Mouse (Mus musculus) megakaryocyte progenitor cell, adult 5-6 weeks (primary cell): ENCODE measurements around the gene Cntfr. TPM values are rescaled to one million over a fixed set of nuclear protein-coding genes. Genes with fewer than 3 reads are reported as not detected.

Source experiments
- ATAC-seq: replicated peaks from 2 replicates; pipeline ENCODE4 v1.8.0; 2016; ENCODE audit warnings: mild to moderate bottlenecking, moderate TSS enrichment, inconsistent platforms; ENCODE audit not compliant: poor library complexity
- total RNA-seq, 2 experiments: library from RNA; stranded (forward) in 1 of 2; stranded (reverse) in 1 of 2; fragments of 157-497, 149-512 nt in 1 of 2; fragments of 200-1000 nt in 1 of 2; gene quantifications; 2 replicates each; pipeline versions ENCODE4 v1.2.3 to v1.2.4; 2015 to 2017

Gene Cntfr
- total RNA-seq, 2 experiments from 2014 or later = not detected

GRCm38 (mm10) chr4:41618916-41619746 is 77.8 kb downstream of the Cntfr start:
- no peak for ATAC-seq

DNA sequence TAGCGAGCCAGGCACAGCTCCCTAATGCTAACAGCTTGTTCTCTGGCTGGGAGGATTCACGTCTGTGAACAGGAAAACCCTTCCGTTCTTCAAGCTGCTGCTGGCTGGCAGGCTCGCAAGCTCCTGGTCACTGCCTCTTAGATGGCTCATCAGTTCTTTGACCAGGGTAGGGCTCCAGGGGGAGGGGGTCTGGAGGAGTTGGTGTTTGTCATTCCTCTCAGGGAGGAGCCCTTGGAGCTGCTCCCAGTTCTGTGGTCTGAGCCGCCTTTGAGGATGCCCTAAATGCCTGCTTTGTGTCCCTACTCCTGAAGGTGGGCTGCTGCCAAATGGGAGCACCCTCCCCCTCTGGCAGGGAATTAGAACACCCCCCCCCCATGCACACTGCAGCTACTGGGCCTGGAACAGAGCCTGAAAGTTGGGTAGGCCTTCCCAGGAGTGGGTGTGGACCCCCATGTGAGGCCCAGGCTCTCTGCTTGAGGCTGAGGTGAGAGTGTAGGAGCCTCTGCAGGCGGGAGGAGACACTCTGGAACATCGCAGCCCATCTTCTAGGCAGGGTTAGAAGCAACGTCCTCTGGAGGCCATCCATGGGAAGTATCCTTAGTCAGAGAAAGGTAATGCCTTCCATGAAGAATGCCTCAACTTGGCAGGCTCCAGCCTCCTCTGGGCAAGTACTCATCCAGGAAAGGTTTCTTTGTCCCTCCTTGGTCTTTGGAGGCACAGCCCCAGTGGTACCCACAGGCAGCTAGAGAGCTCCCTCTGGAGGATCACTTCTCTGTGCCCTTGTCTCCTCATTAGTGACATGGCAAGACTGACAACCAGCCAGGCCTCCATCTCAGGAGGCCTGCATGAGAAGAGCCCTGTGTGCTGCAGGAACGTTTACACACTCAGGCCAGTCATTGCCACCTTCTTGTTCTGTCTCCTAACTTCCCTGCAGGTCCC is 81.0 kb downstream of the Cntfr start:
- no peak for ATAC-seq

DNA sequence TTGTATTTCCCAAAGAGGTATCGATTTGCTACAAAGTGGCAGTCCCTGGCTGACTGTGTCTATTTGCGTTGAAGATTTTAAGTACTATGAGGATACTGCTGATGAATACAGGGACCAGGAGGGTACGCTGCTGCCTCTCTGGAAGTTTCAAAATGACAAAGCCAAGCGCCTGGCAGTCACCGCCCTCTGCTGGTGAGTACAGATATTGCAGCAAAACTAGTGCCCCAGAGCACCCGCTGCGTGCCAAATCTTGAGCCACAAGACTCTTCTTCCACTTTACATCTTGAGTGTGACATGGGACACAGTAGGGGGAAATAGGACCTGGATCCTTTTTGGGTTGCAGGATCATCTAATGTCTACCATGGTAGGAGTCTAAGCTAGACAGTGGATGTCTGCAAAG is 82.7 kb downstream of the Cntfr start:
- ATAC-seq = peak; percentile 81

DNA sequence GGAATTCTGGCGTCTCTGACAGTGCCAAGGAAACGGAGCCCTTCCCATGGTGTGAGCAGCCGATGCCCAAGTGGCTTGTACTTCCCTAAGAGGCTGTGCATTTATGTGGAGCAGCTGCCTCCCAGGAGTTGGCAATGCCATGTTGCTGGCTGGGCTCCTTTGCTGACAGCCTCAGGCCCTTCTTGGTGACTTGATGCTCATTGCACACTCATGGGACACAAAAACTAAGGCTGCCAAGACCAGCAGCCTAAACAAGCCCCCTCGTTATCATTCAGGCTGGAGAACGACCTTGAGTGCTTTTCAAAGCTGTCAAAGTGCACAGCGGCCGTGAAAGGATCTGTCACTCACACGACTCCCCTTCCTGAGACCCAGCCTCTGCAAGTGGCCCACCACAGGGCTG is 84.7 kb downstream of the Cntfr start:
- ATAC-seq = no peak

DNA sequence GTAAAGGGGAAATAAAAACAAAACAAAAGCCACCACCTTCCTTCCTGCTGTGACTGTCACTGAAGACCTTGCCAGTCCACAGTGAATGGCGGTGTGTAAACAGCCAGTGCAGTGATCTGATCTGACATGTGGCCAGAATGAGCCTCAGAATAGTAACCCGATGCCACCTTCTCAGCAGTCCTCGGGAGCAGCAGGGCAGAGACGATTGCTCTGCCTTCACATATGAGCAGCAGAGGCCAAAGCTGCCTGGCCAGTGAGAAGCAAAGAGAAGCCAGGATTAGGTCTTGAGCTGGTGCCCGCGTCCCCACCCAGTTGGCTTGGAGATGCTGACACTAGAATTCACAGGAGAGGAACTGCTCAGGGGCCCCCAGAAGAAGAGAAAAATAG is 86.3 kb downstream of the Cntfr start:
- no peak for ATAC-seq

DNA sequence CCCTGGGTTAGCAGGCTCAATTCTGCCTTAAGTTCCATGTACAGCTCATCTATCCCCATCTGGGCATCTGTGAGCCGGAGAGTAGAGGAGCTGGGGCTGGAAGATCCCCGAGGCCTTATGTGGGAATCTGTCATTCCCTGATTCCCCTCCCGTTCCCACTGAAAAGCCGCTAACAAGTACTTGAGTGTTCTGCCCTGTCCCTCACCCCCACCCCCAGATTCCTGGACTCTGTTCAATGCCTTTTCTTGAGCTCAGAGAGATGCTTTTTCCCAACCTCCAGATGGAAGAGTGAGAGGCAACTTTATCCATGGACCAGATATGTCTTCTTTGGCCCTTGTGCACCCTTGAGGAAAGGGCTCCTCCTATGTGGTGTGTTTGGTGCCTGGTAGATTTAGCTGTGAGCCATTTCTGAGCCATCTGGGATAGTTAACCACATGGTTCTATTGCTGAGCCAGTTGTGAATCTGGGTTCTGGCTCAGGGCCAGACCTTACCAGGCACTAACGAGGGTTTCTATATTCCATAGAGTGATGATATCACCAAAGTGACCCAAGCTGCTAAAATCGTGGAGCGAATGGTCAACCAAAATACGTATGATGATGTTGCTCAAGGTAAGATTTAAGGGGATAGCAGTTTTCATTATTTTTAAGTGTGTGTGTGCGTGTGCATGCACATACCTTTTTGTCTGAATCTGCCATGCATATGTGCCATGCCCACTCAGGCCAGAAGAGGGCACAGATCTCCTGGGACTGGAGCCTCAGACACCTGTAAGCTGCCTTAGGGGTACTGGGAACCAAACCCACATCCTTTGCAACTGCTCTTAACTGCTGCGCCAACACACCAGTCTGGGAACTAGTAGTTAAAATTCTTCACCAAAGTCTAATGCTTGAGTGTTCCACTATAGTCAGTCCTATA is 87.0 kb downstream of the Cntfr start:
- no peak for ATAC-seq

Other genes with a start within 250 kb of the Cntfr start
- 18.7 and 26.8 TPM in 2 replicates for gene Kif24, start 232.2 kb downstream of the Cntfr start, total RNA-seq (2015)
- gene Kif24, start 232.2 kb downstream of the Cntfr start, total RNA-seq (2017) = 14.3 and 16.2 TPM in 2 replicates
- 28.7 and 29.6 TPM in 2 replicates for gene Nudt2, start 231.9 kb downstream of the Cntfr start, total RNA-seq (2015)
- 23.3 and 28.1 TPM in 2 replicates for gene Nudt2, start 231.9 kb downstream of the Cntfr start, total RNA-seq (2017)
- not detected in 2 replicates for gene AI464131, start 194.0 kb downstream of the Cntfr start, total RNA-seq (2015)
- 0.12 TPM in 1 of 2 replicates, not detected in the other for gene AI464131, start 194.0 kb downstream of the Cntfr start, total RNA-seq (2017)
- gene 1110017D15Rik, start 179.8 kb downstream of the Cntfr start, total RNA-seq (2015) = not detected in 2 replicates
- gene 1110017D15Rik, start 179.8 kb downstream of the Cntfr start, total RNA-seq (2017) = not detected in 2 replicates
- gene Fam219a, start 127.6 kb downstream of the Cntfr start, total RNA-seq (2015) = 0.98 and 1.1 TPM in 2 replicates
- 0.33 and 4.1 TPM in 2 replicates for gene Fam219a, start 127.6 kb downstream of the Cntfr start, total RNA-seq (2017)
- gene Dnaic1, start 127.3 kb downstream of the Cntfr start, total RNA-seq (2015) = 0.44 TPM in 1 of 2 replicates, not detected in the other
- not detected in 2 replicates for gene Dnaic1, start 127.3 kb downstream of the Cntfr start, total RNA-seq (2017)
- gene Enho, start 56.8 kb downstream of the Cntfr start, total RNA-seq (2015) = not detected in 2 replicates
- gene Enho, start 56.8 kb downstream of the Cntfr start, total RNA-seq (2017) = not detected in 2 replicates
- gene Il11ra1, start 2.9 kb upstream of the Cntfr start, total RNA-seq (2015) = 28.2 and 46.9 TPM in 2 replicates
- gene Il11ra1, start 2.9 kb upstream of the Cntfr start, total RNA-seq (2017) = 132 and 149 TPM in 2 replicates
- gene Rpp25l, start 16.4 kb upstream of the Cntfr start, total RNA-seq (2015) = 17.5 and 24.4 TPM in 2 replicates
- gene Rpp25l, start 16.4 kb upstream of the Cntfr start, total RNA-seq (2017) = 22.5 and 23.0 TPM in 2 replicates
- 57.9 and 75.6 TPM in 2 replicates for gene Dctn3, start 26.1 kb upstream of the Cntfr start, total RNA-seq (2015)
- 73.4 and 94.6 TPM in 2 replicates for gene Dctn3, start 26.1 kb upstream of the Cntfr start, total RNA-seq (2017)
- not detected in 2 replicates for gene Arid3c, start 34.1 kb upstream of the Cntfr start, total RNA-seq (2015)
- gene Arid3c, start 34.1 kb upstream of the Cntfr start, total RNA-seq (2017) = not detected in 2 replicates
- 31.5 and 34.7 TPM in 2 replicates for gene Galt, start 58.1 kb upstream of the Cntfr start, total RNA-seq (2015)
- 26.1 and 36.4 TPM in 2 replicates for gene Galt, start 58.1 kb upstream of the Cntfr start, total RNA-seq (2017)
- 60.8 and 66.4 TPM in 2 replicates for gene Sigmar1, start 59.1 kb upstream of the Cntfr start, total RNA-seq (2015)
- gene Sigmar1, start 59.1 kb upstream of the Cntfr start, total RNA-seq (2017) = 68.0 and 76.3 TPM in 2 replicates
- 7.9 and 9.8 TPM in 2 replicates for gene Ccl27a, start 77.2 kb upstream of the Cntfr start, total RNA-seq (2015)
- gene Ccl27a, start 77.2 kb upstream of the Cntfr start, total RNA-seq (2017) = 8.9 and 11.6 TPM in 2 replicates
- gene Gm21541, start 206.5 kb upstream of the Cntfr start, total RNA-seq (2015) = not detected in 2 replicates
- not detected in 2 replicates for gene Gm21541, start 206.5 kb upstream of the Cntfr start, total RNA-seq (2017)
- 1.1 and 1.5 TPM in 2 replicates for gene Gm20878, start 244.5 kb upstream of the Cntfr start, total RNA-seq (2015)
- 1.8 and 5.5 TPM in 2 replicates for gene Gm20878, start 244.5 kb upstream of the Cntfr start, total RNA-seq (2017)